Mouse (Mus musculus) liver, embryonic 14.5 days (tissue): ENCODE measurements around the gene Megf11. TPM values are rescaled to one million over a fixed set of nuclear protein-coding genes. Genes with fewer than 3 reads are reported as not detected.

Experiments used
- ATAC-seq: fragments of 200-750 bp; cut with Nextera tagmentation; 2 replicates; pipeline ENCODE4 v1.8.0; 2017; ENCODE audit warnings: moderate number of reproducible peaks, mild to moderate bottlenecking, moderate library complexity; ENCODE audit not compliant: insufficient read depth
- DNase-seq, 3 experiments: peaks; one replicate each; pipeline ENCODE4 v3.0.0-alpha.2; 2012 to 2013; ENCODE audit warnings: low read depth in 3 of 3, low spot score in 3 of 3
- H3K27ac ChIP-seq: fragments of 300-500 bp; sonication (generic); 2 replicates; pipeline ENCODE4 v1.5.1; 2014; ENCODE audit warnings: moderate library complexity, mild to moderate bottlenecking, control low read depth, inconsistent platforms
- H3K27me3 ChIP-seq: fragments of 300-500 bp; sonication (generic); 2 replicates; pipeline ENCODE4 v1.6.1; 2014; ENCODE audit warnings: mild to moderate bottlenecking, low read length, moderate library complexity; ENCODE audit not compliant: control insufficient read depth, insufficient read depth
- H3K36me3 ChIP-seq: fragments of 300-500 bp; sonication (generic); replicated peaks from 2 replicates; pipeline ENCODE4 v1.6.1; 2014; ENCODE audit warnings: low read depth; ENCODE audit not compliant: control insufficient read depth, insufficient read depth
- H3K4me1 ChIP-seq, 2 experiments: fragments of 200-500 bp in 1 of 2; fragments of 300-500 bp in 1 of 2; sonication (generic) in 1 of 2; replicated peaks; 2 replicates each; pipeline ENCODE4 v1.6.1; 2012 to 2014; ENCODE audit warnings: antibody characterized with exemption in 1 of 2, inconsistent platforms in 1 of 2, low read length in 1 of 2; ENCODE audit not compliant: control insufficient read depth in 2 of 2, insufficient read depth in 2 of 2
- H3K4me2 ChIP-seq: fragments of 300-500 bp; sonication (generic); 2 replicates; pipeline ENCODE4 v1.6.1; 2014; ENCODE audit warnings: low read depth, mild to moderate bottlenecking, control low read depth, moderate library complexity
- H3K4me3 ChIP-seq, 2 experiments: fragments of 200-500 bp in 1 of 2; fragments of 300-500 bp in 1 of 2; sonication (generic) in 1 of 2; 2 replicates each; pipeline ENCODE4 v1.5.1; 2012 to 2014; ENCODE audit warnings: low read depth in 2 of 2, low read length in 2 of 2, mild to moderate bottlenecking in 2 of 2, control low read depth in 1 of 2, inconsistent platforms in 1 of 2, moderate library complexity in 1 of 2; ENCODE audit not compliant: insufficient read depth in 1 of 2
- H3K9ac ChIP-seq: fragments of 300-500 bp; sonication (generic); replicated peaks from 2 replicates; pipeline ENCODE4 v1.6.1; 2014; ENCODE audit warnings: mild to moderate bottlenecking, control low read depth, moderate library complexity
- H3K9me3 ChIP-seq: fragments of 300-500 bp; sonication (generic); 2 replicates; pipeline ENCODE4 v1.6.1; 2016; ENCODE audit warnings: low read length, mixed read lengths; ENCODE audit not compliant: control insufficient read depth
- CTCF ChIP-seq: IDR thresholded peaks from 2 replicates; pipeline ENCODE4 v1.5.1; 2016; ENCODE audit warnings: antibody characterized with exemption, low read depth, control low read depth
- EP300 ChIP-seq: IDR thresholded peaks from 2 replicates; pipeline ENCODE4 v1.6.1; 2016; ENCODE audit warnings: antibody characterized with exemption, low read depth
- WGBS: fragments of 180-500 bp; shearing (Covaris S2); extraction: QIAGEN DNeasy Blood & Tissue Kit; methylation state at CpG from one replicate; pipeline ENCODE4 v1.1.7; 2014; ENCODE audit not compliant: insufficient replicate concordance; 5-methylcytosine and 5-hydroxymethylcytosine counted together
- polyA plus RNA-seq, 2 experiments: library from polyadenylated mRNA; depleted of rRNA in 1 of 2; stranded (reverse) in 1 of 2; unstranded in 1 of 2; fragments of >200 nt; fragmentation: Nextera tagmentation in 1 of 2; extraction: Ambion mirVana in 1 of 2; gene quantifications; 2 replicates each; pipeline versions ENCODE4 v1.2.1 to v1.2.3; 2012 to 2014

Gene Megf11
- polyA plus RNA-seq (2012; rRNA removed) = 0.18 and 0.24 TPM in 2 replicates
- polyA plus RNA-seq (2014; fragmentation: Nextera tagmentation; extraction: Ambion mirVana) = 0.11 and 0.28 TPM in 2 replicates

GRCm38 (mm10) chr9:64385511-64386465 is at the start of gene Megf11:
Gene Megf11 (plus strand): TSS chr9:64385626.
- Histone ChIP-seq H3K4me3 (peak within 1 kb of the TSS; percentile 8 to 27; a peak in 2 of 4 replicates), H3K36me3 (no peaks in the 10 kb centered on the region), H3K27ac (no peak within 1 kb of the TSS), H3K9ac (no peak within 1 kb of the TSS), H3K27me3 (peaks cover 48% of the 10 kb centered on the region), H3K4me1 (no peaks in the 10 kb centered on the region), H3K9me3 (no peaks in the 10 kb centered on the region), H3K4me2 (peak within 1 kb of the TSS; percentile 47)
- DNase-seq = no peak
- TF ChIP-seq CTCF (no peak), EP300 (no peak)
- WGBS = under 1% methylated on average over 92 of the region's 93 CpGs
- no peak for ATAC-seq

GRCm38 (mm10) chr9:64335825-64336224 is 49.6 kb upstream of the Megf11 start:
- H3K27ac ChIP-seq = no peak overlapping the region
- H3K4me3 ChIP-seq = no peak overlapping the region
- 71% methylated on average over 6 of the region's 6 CpGs for WGBS
- H3K27me3 ChIP-seq = no peaks in the 10 kb centered on the region
- H3K36me3 ChIP-seq = no peaks in the 10 kb centered on the region
- no peak for ATAC-seq
- H3K4me1 ChIP-seq = peaks cover 4 to 5% of the 10 kb centered on the region in 2 experiments
- TF ChIP-seq EP300 (no peak), CTCF (no peak)
- H3K9ac ChIP-seq = no peak overlapping the region
- DNase-seq = no peak
- H3K9me3 ChIP-seq = no peaks in the 10 kb centered on the region
- no peak overlapping the region for H3K4me2 ChIP-seq

- H3K4me1 ChIP-seq = peaks cover 4 to 12% of the 10 kb centered on the region in 2 experiments
- H3K9ac ChIP-seq = no peak overlapping the region; the same call in 1 of the 2 replicates
- no peaks in the 10 kb centered on the region for H3K27me3 ChIP-seq
- 69% methylated on average over 8 of the region's 8 CpGs for WGBS
- ATAC-seq (no peak), DNase-seq (no peak)
- no peaks in the 10 kb centered on the region for H3K9me3 ChIP-seq
- no peak for TF ChIP-seq CTCF
- no peak for TF ChIP-seq EP300
- H3K4me2 ChIP-seq = peak overlapping the region; percentile 88
- no peak overlapping the region; a peak in 1 of 4 replicates for H3K4me3 ChIP-seq
- no peaks in the 10 kb centered on the region for H3K36me3 ChIP-seq
- H3K27ac ChIP-seq = no peak overlapping the region
Observed at GRCm38 (mm10) chr9:64339361-64339760, 46.1 kb upstream of the Megf11 start.

DNA sequence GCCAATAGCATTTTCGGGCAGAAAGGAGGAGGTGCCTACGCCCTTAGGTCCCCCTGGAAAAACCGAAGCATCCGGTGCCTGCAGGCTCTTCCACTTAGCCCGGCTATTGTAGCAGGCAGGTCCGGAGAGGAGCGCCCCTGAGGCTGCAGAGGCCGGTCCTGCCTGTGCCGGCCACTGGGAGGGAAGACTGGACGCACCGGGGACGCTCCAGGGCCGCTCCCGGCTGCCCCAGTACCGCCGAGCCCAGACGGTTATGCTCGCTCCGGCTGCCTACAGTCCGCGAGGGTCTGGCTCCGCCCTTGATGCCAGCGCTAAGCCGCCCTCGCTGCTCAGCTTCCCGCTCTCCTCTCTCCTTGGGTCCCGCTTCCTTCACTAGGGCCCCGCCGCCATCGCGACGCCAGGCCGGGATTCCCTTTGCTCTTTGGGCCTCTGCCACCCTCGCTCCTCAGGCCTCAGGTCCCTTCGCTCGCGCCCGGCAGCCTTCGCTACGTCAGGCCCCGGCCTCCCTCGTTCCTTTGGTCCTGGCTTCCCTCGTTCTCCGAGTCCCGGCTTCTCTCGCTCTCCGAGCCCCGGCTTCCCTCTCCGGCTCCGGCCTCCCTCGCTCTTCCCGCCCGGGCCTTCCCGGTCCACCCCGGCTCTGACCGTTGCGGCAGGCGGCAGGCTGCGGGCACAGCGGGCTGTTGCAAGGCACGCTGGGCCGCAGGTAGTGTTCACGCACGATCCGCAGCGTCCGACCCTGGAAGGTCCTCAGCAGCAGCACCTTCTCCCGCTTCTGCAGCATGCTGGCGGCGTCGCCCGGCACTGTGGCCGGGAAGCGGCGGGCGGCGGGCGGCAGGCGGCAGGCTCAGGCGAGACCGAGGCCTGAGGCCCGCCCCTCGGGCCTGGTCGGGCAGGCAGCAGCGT is 44.8 kb upstream of the Megf11 start:
- peaks cover 4 to 12% of the 10 kb centered on the region in 2 experiments for H3K4me1 ChIP-seq
- H3K27me3 ChIP-seq = no peaks in the 10 kb centered on the region
- H3K4me3 ChIP-seq = peak overlapping the region; percentile 79 to 83
- peak overlapping the region; percentile 74 for H3K27ac ChIP-seq
- under 1% methylated on average over 84 of the region's 85 CpGs for WGBS
- peak overlapping the region; percentile 97 for H3K9ac ChIP-seq
- DNase-seq (peak; percentile 55 to 64 (median 61)), ATAC-seq (peak; percentile 89)
- peak overlapping the region; percentile 88 for H3K4me2 ChIP-seq
- no peak for TF ChIP-seq EP300
- peak; percentile 41 for TF ChIP-seq CTCF
- H3K36me3 ChIP-seq = no peaks in the 10 kb centered on the region
- no peaks in the 10 kb centered on the region for H3K9me3 ChIP-seq
